Mouse (Mus musculus) ES-Bruce4 (cell line): ENCODE measurements at regions not wholly inside any gene's neighbourhood (a gene's known extent, or its start where the extent isn't known, plus 50 kb on each side); places are given as distances from the start of the nearest gene placed in this dataset.

Source experiments
- H3K27ac ChIP-seq: 2 replicates; pipeline ENCODE4 v1.5.1; 2012; ENCODE audit warnings: low read length, inconsistent platforms; ENCODE audit not compliant: insufficient read depth
- H3K27me3 ChIP-seq: 2 replicates; pipeline ENCODE4 v1.6.1; 2012; ENCODE audit warnings: mild to moderate bottlenecking, low read length, inconsistent platforms; ENCODE audit not compliant: control insufficient read depth, poor library complexity, insufficient read depth, severe bottlenecking
- H3K36me3 ChIP-seq: 2 replicates; pipeline ENCODE4 v1.6.1; 2012; ENCODE audit warnings: inconsistent platforms, mild to moderate bottlenecking, low read length, moderate library complexity; ENCODE audit not compliant: control insufficient read depth, poor library complexity, insufficient read depth, severe bottlenecking
- H3K4me1 ChIP-seq: one replicate; pipeline ENCODE4 v1.8.1; 2011; ENCODE audit warnings: low read length; ENCODE audit not compliant: control insufficient read depth, insufficient read depth
- H3K4me3 ChIP-seq: 2 replicates; pipeline ENCODE4 v1.5.1; 2011; ENCODE audit warnings: low read depth, mild to moderate bottlenecking, low read length
- H3K9ac ChIP-seq: 2 replicates; pipeline ENCODE4 v1.6.1; 2012; ENCODE audit warnings: low read depth, mild to moderate bottlenecking, inconsistent platforms; ENCODE audit not compliant: poor library complexity, severe bottlenecking
- H3K9me3 ChIP-seq: replicated peaks from 2 replicates; pipeline ENCODE4 v1.6.1; 2012; ENCODE audit warnings: mild to moderate bottlenecking, low read length, inconsistent platforms; ENCODE audit not compliant: control insufficient read depth, poor library complexity, insufficient read depth, severe bottlenecking
- CTCF ChIP-seq: IDR thresholded peaks from one replicate; pipeline ENCODE4 v1.8.1; 2011; ENCODE audit warnings: low read depth, low read length
- EP300 ChIP-seq: IDR thresholded peaks from 2 replicates; pipeline ENCODE4 v1.6.1; 2011; ENCODE audit warnings: low read depth, low read length; ENCODE audit not compliant: insufficient read depth
- POLR2A ChIP-seq: IDR thresholded peaks from one replicate; pipeline ENCODE4 v1.8.1; 2011; ENCODE audit warnings: low read length; ENCODE audit not compliant: insufficient read depth

DNA sequence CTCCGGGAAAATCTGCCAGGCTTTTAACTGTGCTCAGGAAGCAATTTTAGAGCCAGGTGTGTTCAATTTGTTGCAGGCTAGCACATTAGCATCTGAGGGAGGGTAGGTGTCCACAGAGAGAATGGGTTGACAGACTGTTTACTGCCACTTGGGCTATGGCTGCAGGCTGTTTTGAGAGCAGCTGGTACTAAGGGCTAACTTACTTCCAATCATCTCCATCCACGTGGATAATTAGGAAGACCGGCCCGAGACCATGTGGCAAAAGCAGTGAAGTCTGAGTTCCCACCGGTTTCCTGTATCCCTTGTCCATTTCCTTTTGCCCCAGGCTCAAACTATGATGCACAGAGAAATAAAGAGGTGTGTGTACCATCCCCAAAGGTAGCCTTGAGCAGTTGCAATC lies 436.5 kb upstream of the Tenm4 start:
- Histone ChIP-seq H3K4me3 (no peak overlapping the region), H3K27me3 (no peaks in the 10 kb centered on the region), H3K9ac (no peak overlapping the region), H3K36me3 (no peaks in the 10 kb centered on the region), H3K4me1 (no peaks in the 10 kb centered on the region), H3K27ac (no peak overlapping the region), H3K9me3 (no peaks in the 10 kb centered on the region)
- TF ChIP-seq EP300 (no peak), CTCF (no peak)

DNA sequence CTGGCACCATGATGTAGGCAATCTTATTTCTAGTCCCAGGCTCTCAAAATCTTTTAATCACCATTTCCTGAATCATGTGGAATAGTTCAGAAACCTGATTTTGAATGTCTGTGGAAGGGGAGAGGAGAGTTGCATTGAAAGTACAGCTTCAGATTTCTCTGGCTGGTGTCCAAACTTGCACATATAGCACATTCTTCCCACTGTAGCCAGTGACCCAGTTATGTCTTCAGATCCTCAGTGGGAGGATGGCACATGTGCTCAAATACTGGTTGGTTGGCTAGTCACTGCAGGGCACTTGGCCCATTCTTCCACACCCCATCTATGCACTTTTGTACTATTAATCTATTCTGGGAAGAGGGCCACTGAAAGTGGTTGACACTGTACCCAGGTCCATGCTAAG lies 434.3 kb upstream of the Tenm4 start:
- no peak for TF ChIP-seq CTCF
- TF ChIP-seq POLR2A, result no peak
- no peak overlapping the region for H3K4me3 ChIP-seq
- no peaks in the 10 kb centered on the region for H3K9me3 ChIP-seq
- H3K4me1 ChIP-seq, result no peaks in the 10 kb centered on the region
- H3K36me3 ChIP-seq, result no peaks in the 10 kb centered on the region
- no peaks in the 10 kb centered on the region for H3K27me3 ChIP-seq
- H3K27ac ChIP-seq, result no peak overlapping the region
- no peak overlapping the region for H3K9ac ChIP-seq

DNA sequence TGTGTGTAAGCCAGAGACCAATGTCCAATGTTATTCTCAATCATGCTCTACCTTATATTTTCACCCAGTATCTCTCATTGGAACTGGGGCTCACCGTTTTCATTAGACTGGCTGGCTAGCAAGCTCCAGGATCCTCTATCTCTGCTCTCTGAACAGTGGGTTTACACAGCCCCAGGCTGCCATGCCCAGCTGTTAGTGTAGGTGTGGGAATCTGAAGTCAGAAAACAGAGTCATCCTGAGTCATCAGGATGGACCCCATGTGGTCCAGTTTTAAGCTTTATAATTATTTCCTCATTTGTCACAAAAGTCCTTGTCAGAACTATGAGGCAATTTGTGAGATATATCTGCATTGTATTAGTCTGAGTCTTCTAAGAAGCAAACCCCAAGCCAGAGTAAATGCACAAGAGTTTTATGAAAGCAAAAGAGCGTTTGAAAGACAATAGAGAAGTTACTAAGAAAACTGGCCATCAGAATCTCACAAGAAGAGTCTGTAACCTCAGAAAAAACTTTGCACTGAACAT lies 432.3 kb upstream of the Tenm4 start:
- no peak overlapping the region for H3K27ac ChIP-seq

DNA sequence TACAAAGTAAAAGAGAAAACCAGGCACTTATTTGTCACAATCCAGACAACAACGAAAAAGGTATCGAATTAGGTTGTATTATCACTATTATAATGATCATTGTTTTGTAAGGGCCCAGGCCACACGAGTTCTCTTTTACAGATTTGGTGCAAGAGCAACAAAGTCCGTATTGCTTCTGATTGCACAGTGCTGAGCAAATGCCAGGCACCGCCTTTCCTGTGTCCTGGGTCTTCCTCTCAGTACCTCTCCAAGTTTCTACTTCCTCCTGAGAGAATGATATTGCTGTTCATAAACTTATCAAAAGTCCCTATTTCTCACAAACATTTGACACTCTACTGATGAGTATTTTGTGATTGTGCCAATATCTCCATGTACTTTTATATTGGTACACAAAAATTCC lies 431.3 kb upstream of the Tenm4 start:
- Histone ChIP-seq H3K27ac (no peak overlapping the region), H3K4me3 (no peak overlapping the region), H3K9ac (no peak overlapping the region), H3K36me3 (no peaks in the 10 kb centered on the region), H3K4me1 (no peaks in the 10 kb centered on the region), H3K9me3 (no peaks in the 10 kb centered on the region), H3K27me3 (no peaks in the 10 kb centered on the region)
- TF ChIP-seq EP300 (no peak), CTCF (no peak), POLR2A (no peak)

More for the DNA sequence above, 432.3 kb upstream of the Tenm4 start:
- Histone ChIP-seq H3K27me3 (no peaks in the 10 kb centered on the region), H3K36me3 (no peaks in the 10 kb centered on the region), H3K9me3 (no peaks in the 10 kb centered on the region), H3K9ac (no peak overlapping the region), H3K4me3 (no peak overlapping the region), H3K4me1 (no peaks in the 10 kb centered on the region)
- no peak for TF ChIP-seq POLR2A
- TF ChIP-seq CTCF, result no peak
- TF ChIP-seq EP300, result no peak

DNA sequence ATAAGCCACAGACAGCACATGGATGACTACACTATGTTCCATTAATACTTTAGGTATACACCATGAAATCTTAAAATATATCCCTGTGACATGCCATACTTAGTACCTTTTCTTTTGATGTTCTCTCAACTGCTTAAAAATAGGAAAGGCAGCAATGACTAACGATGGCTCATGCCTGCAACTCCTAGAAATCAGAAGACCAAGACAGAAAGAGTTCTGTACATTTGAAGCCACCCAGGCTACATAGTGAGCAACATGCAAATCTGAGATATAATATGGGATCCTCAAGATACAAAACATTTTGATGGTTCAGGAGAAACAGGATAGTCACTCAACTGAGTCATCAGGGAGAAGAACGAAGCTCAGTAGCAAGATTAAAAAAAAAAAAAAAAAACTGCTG lies 412.7 kb upstream of the Tenm4 start:
- Histone ChIP-seq H3K4me3 (no peak overlapping the region), H3K4me1 (no peaks in the 10 kb centered on the region), H3K9ac (no peak overlapping the region), H3K36me3 (no peaks in the 10 kb centered on the region), H3K27me3 (no peaks in the 10 kb centered on the region), H3K9me3 (no peaks in the 10 kb centered on the region), H3K27ac (no peak overlapping the region)
- no peak for TF ChIP-seq CTCF
- TF ChIP-seq EP300, result no peak
- TF ChIP-seq POLR2A, result no peak

DNA sequence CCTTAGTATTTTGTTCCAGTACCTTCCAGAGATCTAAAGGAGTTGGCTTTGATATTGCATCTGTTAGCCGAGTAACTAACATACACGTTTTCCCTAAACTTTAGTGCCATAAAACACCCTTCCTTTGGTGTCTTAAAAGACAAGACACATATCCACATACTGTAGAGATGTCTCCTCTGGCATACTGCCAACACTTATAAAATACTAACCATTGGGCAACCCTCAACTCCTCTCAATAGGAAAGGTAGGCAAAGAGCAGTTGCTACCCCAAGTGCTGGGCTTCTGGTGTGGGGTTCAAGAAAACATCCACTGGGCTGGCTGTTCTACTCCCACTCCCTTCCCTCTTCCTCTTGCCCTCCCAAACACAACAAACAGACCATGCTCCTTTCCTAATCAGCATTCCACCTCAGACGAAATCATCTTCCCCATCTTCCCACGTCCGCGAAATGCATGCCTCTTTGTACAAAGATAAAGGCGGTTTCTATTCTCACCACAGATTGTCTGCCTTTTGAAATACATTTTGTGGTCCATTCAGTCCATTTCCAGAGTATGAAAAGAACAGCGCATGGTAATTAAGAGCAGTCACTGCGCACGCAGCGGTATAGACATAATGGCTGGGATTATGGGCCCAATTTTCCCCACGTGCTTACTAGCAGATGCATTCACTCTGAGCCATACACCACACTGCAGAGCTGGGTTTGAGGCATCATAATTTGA lies 409.9 kb upstream of the Tenm4 start:
- no peak overlapping the region for H3K9ac ChIP-seq
- TF ChIP-seq EP300 (no peak), CTCF (no peak), POLR2A (no peak)

More for the DNA sequence above, 409.9 kb upstream of the Tenm4 start:
- H3K4me3 ChIP-seq, result no peak overlapping the region
- H3K4me1 ChIP-seq, result no peaks in the 10 kb centered on the region
- no peaks in the 10 kb centered on the region for H3K27me3 ChIP-seq
- H3K27ac ChIP-seq, result no peak overlapping the region
- no peaks in the 10 kb centered on the region for H3K9me3 ChIP-seq
- H3K36me3 ChIP-seq, result no peaks in the 10 kb centered on the region
